Mouse (Mus musculus) lung, postnatal 0 days (tissue): Measurements from ENCODE around the gene Rad51.

Experiments used
- CTCF ChIP-seq: IDR thresholded peaks from 2 replicates; pipeline ENCODE4 v1.5.1; 2016; ENCODE audit warnings: antibody characterized with exemption, mild to moderate bottlenecking
- EP300 ChIP-seq: IDR thresholded peaks from 2 replicates; pipeline ENCODE4 v1.6.1; 2016; ENCODE audit warnings: antibody characterized with exemption, mild to moderate bottlenecking, control low read depth

- no peak for TF ChIP-seq CTCF
- no peak for TF ChIP-seq EP300
Measured at GRCm38 (mm10) chr2:119112438-119113112, at the start of gene Rad51.
